Mouse (Mus musculus) limb, embryonic 14.5 days (tissue): ENCODE results near the gene Myo7a. TPM values are rescaled to one million over a fixed set of nuclear protein-coding genes. Genes with fewer than 3 reads are reported as not detected.

Experiments used
- ATAC-seq: fragments of 200-750 bp; cut with Nextera tagmentation; 2 replicates; pipeline ENCODE4 v1.8.0; 2017; ENCODE audit warnings: low read depth, moderate number of reproducible peaks, moderate TSS enrichment; ENCODE audit not compliant: low FRiP score
- DNase-seq: peaks from one replicate; pipeline ENCODE4 v3.0.0-alpha.2; 2015; ENCODE audit warnings: low spot score
- H3K27ac ChIP-seq: fragments of 300-500 bp; sonication (generic); replicated peaks from 2 replicates; pipeline ENCODE4 v1.5.1; 2014; ENCODE audit warnings: low read depth, mild to moderate bottlenecking, low read length, moderate library complexity, mixed read lengths
- H3K27me3 ChIP-seq: fragments of 300-500 bp; sonication (generic); 2 replicates; pipeline ENCODE4 v1.6.1; 2014; ENCODE audit warnings: low read length, mixed read lengths; ENCODE audit not compliant: control insufficient read depth, insufficient read depth
- H3K36me3 ChIP-seq: fragments of 300-500 bp; sonication (generic); 2 replicates; pipeline ENCODE4 v1.6.1; 2014; ENCODE audit warnings: mild to moderate bottlenecking, low read length, moderate library complexity, mixed read lengths; ENCODE audit not compliant: control insufficient read depth, insufficient read depth
- H3K4me1 ChIP-seq: fragments of 300-500 bp; sonication (generic); 2 replicates; pipeline ENCODE4 v1.6.1; 2014; ENCODE audit warnings: antibody characterized with exemption, low read length, mixed read lengths; ENCODE audit not compliant: control insufficient read depth, insufficient read depth
- H3K4me2 ChIP-seq: fragments of 300-500 bp; sonication (generic); replicated peaks from 2 replicates; pipeline ENCODE4 v1.6.1; 2014; ENCODE audit warnings: low read depth, mild to moderate bottlenecking, low read length, moderate library complexity; ENCODE audit not compliant: severe bottlenecking
- H3K4me3 ChIP-seq: fragments of 300-500 bp; sonication (generic); replicated peaks from 2 replicates; pipeline ENCODE4 v1.5.1; 2014; ENCODE audit warnings: low read length
- H3K9ac ChIP-seq: fragments of 300-500 bp; sonication (generic); 2 replicates; pipeline ENCODE4 v1.6.1; 2014; ENCODE audit warnings: mild to moderate bottlenecking, low read depth, low read length, moderate library complexity; ENCODE audit not compliant: severe bottlenecking
- H3K9me3 ChIP-seq: fragments of 300-500 bp; sonication (generic); 2 replicates; pipeline ENCODE4 v1.6.1; 2016; ENCODE audit warnings: low read length; ENCODE audit not compliant: control insufficient read depth
- POLR2A ChIP-seq: fragments of 200-500 bp; IDR thresholded peaks from 2 replicates; pipeline ENCODE4 v1.8.0; 2012; ENCODE audit warnings: inconsistent platforms, mild to moderate bottlenecking, moderate library complexity, borderline replicate concordance; ENCODE audit not compliant: insufficient read depth, insufficient read length; ENCODE audit errors: extremely low read depth
- WGBS: fragments of 180-500 bp; shearing (Covaris S2); extraction: QIAGEN DNeasy Blood & Tissue Kit; methylation state at CpG from one replicate; pipeline ENCODE4 v1.1.7; 2014; 5-methylcytosine and 5-hydroxymethylcytosine counted together
- polyA plus RNA-seq, 2 experiments: library from polyadenylated mRNA; depleted of rRNA in 1 of 2; stranded (reverse) in 1 of 2; unstranded in 1 of 2; fragments of >200 nt; fragmentation: Nextera tagmentation in 1 of 2; extraction: Ambion mirVana in 1 of 2; gene quantifications; 2 replicates each; pipeline versions ENCODE4 v1.2.1 to v1.2.3; 2012 to 2014

Gene Myo7a
- polyA plus RNA-seq, 2 experiments = 8.1 to 18.1 TPM

DNA sequence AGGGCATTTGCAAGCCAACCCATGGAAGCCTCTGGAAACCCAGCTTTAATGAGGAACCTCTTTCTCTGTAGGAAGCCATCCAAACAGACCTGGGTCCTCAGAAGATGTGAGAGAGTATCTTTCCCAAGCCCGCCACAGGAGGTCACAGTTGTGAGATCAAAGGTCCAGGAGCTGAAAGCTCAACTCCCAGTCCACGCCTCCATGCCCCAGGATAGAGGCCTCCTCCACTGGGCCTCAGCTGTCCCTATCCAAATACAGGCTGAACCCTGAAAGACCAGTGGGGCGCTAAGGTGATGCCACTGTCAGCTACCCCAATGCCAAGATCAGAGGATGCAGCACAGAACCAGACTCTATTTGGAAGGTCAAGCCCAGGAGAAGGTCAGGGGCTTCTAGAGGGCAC, 23.3 kb upstream of the Myo7a start:
- DNase-seq (no peak), ATAC-seq (no peak)
- Histone ChIP-seq H3K27me3 (no peaks in the 10 kb centered on the region), H3K4me1 (no peaks in the 10 kb centered on the region; the same call in 1 of the 2 replicates), H3K9ac (no peak overlapping the region), H3K36me3 (no peaks in the 10 kb centered on the region), H3K9me3 (no peaks in the 10 kb centered on the region), H3K27ac (no peak overlapping the region), H3K4me2 (no peak overlapping the region), H3K4me3 (no peak overlapping the region)
- TF ChIP-seq POLR2A = no peak
- WGBS = 63% methylated on average over 3 of the region's 3 CpGs

DNA sequence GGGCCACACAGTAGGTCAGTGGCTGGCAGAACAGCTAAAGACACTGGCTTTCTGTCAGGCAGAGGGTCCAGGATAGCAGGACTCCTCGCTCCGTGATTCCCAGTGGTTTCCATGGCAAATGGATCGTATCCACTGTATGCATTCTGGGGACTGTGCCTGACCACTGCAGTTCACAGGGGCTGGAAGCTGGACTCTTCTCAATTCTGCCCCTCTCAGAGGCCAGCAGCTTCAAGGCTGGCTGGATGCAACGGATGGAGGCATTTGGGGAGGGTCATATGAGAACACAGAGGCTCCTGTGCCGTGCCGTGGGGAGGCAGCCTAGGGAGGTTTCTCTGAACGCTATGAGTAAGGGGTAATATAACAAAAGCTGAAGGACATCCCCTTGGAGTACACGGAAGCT, 22.9 kb upstream of the Myo7a start:
- no peaks in the 10 kb centered on the region; the same call in 1 of the 2 replicates for H3K4me1 ChIP-seq

DNA sequence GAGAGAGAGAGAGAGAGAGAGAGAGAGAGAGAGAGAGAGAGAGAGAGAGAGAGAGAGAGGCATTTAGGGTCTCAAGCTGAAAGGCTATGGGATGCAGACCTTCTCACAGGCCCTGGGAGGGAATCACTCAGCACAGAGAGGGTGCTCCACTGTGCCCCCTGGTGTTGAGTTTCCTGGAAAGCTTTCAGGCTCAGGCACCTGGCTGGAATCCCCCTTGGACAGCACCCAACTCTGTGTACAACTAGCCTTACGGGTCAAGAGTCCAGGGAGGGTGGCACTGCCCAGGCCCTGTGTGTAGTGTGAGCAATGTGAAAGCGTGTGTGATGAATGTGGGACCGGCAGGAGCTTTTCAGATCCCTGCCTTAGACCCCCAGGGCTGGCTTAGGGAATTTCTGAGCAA, 21.9 kb upstream of the Myo7a start:
- no peak for TF ChIP-seq POLR2A
- Histone ChIP-seq H3K9ac (no peak overlapping the region), H3K27ac (no peak overlapping the region), H3K9me3 (no peaks in the 10 kb centered on the region), H3K36me3 (no peaks in the 10 kb centered on the region), H3K4me1 (no peaks in the 10 kb centered on the region; the same call in 1 of the 2 replicates), H3K4me2 (no peak overlapping the region), H3K27me3 (no peaks in the 10 kb centered on the region), H3K4me3 (no peak overlapping the region)
- ATAC-seq = no peak
- 60% methylated on average over 3 of the region's 3 CpGs for WGBS
- DNase-seq = no peak

More for the DNA sequence above, 22.9 kb upstream of the Myo7a start:
- DNase-seq = no peak
- Histone ChIP-seq H3K27me3 (no peaks in the 10 kb centered on the region), H3K4me2 (no peak overlapping the region), H3K9ac (no peak overlapping the region), H3K4me3 (no peak overlapping the region), H3K27ac (no peak overlapping the region), H3K36me3 (no peaks in the 10 kb centered on the region), H3K9me3 (no peaks in the 10 kb centered on the region)
- 66% methylated on average over 8 of the region's 8 CpGs for WGBS
- ATAC-seq = no peak
- no peak for TF ChIP-seq POLR2A

DNA sequence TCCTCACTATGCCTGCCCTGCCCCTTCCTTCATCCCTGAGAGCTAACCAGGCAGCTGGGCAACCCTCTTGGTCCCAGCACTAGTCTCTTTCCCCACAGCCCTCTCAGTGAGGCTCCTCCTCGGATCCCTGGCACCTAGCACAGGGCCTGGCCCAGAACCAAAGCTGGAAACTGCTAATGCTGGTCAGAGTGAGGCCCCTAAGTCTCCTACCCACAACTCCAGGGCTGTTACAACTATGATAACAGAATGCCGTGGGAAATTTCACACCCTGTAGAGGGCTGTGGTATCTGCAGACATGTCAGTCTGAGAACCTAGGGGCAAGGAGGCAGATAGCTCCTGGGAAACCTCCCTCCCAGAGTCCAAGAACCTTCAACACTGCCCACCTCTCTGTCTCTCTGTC, 21.3 kb upstream of the Myo7a start:
- Histone ChIP-seq H3K4me1 (no peaks in the 10 kb centered on the region; the same call in 1 of the 2 replicates), H3K9ac (no peak overlapping the region), H3K27ac (no peak overlapping the region), H3K9me3 (no peaks in the 10 kb centered on the region), H3K4me3 (no peak overlapping the region), H3K27me3 (no peaks in the 10 kb centered on the region), H3K36me3 (no peaks in the 10 kb centered on the region), H3K4me2 (no peak overlapping the region)
- no peak for ATAC-seq
- DNase-seq = no peak
- 15% methylated on average over 2 of the region's 2 CpGs for WGBS
- no peak for TF ChIP-seq POLR2A

DNA sequence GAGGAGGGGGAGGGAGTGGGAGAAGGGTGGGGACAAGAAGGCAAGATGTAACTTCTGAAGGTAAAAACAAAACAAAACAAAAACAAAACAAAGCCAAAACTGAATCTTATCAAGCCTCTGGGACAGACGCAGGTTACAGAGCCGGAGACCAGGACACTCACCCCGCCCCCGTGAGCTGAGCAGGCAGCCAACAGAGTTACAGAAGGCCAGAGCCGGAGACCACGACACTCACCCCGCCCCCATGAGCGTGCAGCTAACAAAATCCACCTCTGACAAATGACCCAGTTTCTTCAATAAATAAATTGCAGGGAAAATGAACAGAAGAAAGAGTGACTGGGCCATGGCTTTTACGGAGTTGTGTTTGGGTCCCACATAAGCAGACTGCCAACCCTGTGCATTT, 19.9 kb upstream of the Myo7a start:
- ATAC-seq (no peak), DNase-seq (no peak)
- H3K4me2 ChIP-seq = no peak overlapping the region
- WGBS = 16% methylated on average over 9 of the region's 9 CpGs
- TF ChIP-seq POLR2A = no peak
- no peak overlapping the region for H3K9ac ChIP-seq
- no peak overlapping the region for H3K4me3 ChIP-seq
- H3K9me3 ChIP-seq = no peaks in the 10 kb centered on the region
- no peaks in the 10 kb centered on the region for H3K36me3 ChIP-seq
- no peaks in the 10 kb centered on the region; the same call in 1 of the 2 replicates for H3K4me1 ChIP-seq
- H3K27me3 ChIP-seq = no peaks in the 10 kb centered on the region
- H3K27ac ChIP-seq = no peak overlapping the region

DNA sequence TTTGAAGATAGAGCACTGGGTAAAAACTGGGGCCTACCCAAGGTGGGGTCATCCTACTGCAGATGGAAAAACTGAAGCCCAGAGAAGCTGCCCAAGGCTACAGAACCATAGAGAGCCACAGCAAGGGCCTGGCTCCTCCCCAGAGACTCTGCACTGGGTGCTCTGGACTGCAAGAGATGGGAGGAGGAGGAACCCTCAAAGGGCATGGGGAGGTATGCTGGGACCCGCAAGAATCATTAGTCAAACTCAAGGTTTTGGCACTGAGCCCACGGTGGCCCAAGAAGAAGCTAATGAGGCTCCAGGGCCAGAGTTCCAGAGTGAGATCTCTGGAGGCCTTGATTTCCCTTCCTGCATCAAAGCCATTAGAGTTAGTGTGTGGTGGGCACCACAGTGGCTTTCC, 18.7 kb upstream of the Myo7a start:
- Histone ChIP-seq H3K9me3 (no peaks in the 10 kb centered on the region), H3K9ac (no peak overlapping the region), H3K4me3 (no peak overlapping the region), H3K4me1 (no peaks in the 10 kb centered on the region; the same call in 1 of the 2 replicates), H3K36me3 (no peaks in the 10 kb centered on the region), H3K27me3 (no peaks in the 10 kb centered on the region), H3K4me2 (no peak overlapping the region), H3K27ac (no peak overlapping the region)
- no peak for TF ChIP-seq POLR2A
- no peak for DNase-seq
- 70% methylated on average over 2 of the region's 2 CpGs for WGBS
- ATAC-seq = no peak
